Mouse (Mus musculus) embryo, embryonic 9.5 days (tissue): ENCODE results near the gene Gpr183.
A peak's percentile ranks its signal among the peaks of the same experiment; 100 is the strongest.

Source experiments
- DNase-seq: peaks from one replicate; pipeline ENCODE4 v3.0.0-alpha.2; 2017; ENCODE audit errors: extremely low spot score

The Gpr183 gene

GRCm38 (mm10) chr14:121931594-121931993, 33.4 kb downstream of the Gpr183 start:
- no peak for DNase-seq

- no peak for DNase-seq
Measured at GRCm38 (mm10) chr14:121930731-121931383, 34.1 kb downstream of the Gpr183 start.

DNA sequence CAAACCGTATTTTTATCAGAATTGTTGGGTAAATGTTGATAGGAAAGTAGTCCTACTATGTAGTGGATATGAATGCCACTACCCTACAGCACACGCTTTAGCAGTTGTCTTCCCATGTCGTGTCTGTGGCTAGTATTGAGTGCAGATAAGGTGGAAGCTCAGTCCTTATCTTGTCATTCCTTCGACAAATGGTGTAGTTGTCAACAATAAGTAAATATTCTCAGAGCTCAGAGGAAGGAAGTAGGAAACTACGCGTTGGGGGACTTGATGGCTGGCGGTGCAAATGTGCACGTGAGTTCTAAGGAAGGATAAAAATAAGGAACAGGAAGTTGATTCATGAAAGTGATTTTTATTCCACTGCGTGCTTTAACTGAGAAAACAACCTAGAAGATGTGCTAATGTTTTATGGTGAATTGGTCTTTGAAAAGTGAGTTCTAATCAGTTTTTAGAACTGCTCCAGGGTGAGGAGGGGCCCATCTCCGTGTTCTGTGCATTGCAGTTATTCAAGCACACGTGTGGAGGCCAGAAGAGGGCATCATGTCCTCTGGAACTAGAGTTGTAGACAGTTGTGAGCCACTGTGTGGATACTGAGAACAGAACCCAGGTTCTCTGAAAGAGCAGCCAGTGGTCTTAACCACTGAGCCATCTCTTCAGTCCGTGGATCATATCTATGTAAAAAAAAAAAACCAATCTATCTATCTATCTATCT, 35.6 kb downstream of the Gpr183 start:
- DNase-seq, result no peak

- DNase-seq, result peak; percentile 27
Measured at GRCm38 (mm10) chr14:121928375-121929137, 36.4 kb downstream of the Gpr183 start.

DNA sequence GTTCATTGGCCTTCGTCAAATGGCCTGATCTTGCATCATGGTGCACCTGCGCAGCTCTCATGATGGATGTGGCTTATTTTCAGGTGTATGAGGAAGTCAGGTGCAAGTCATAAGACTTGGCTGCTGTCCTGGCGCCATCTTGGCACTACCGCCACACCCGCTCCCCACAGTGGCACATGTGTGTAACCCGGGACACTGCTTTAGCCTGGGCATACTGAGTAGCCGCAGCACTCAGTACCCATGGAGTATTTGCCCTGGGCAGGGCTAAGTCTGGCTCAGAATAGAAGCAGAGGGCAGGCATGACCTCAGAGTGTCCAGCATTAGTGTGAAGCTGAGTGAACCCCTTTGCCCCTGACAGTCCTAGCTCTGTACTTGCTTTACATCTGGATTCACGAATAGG, 37.5 kb downstream of the Gpr183 start:
- DNase-seq, result no peak

DNA sequence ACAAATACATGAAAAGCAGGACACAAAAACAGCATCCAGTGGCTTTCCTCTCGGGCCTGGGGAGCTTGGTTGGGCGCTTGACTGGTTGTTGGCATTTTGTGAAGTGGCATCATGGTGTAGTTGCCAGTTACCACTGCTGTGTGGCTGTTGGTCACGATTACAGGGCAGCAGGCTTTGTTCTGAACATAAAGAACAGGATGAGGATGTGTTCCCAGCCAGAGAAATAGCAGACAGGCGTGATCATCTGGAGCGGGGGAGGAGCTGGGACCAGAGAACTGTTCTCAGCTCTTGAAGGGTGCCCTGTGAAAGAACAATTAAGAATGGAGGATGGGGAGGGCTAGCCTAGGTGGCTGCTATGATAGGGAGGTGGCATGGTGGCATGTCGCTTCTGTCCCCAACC, 38.1 kb downstream of the Gpr183 start:
- DNase-seq, result no peak

DNA sequence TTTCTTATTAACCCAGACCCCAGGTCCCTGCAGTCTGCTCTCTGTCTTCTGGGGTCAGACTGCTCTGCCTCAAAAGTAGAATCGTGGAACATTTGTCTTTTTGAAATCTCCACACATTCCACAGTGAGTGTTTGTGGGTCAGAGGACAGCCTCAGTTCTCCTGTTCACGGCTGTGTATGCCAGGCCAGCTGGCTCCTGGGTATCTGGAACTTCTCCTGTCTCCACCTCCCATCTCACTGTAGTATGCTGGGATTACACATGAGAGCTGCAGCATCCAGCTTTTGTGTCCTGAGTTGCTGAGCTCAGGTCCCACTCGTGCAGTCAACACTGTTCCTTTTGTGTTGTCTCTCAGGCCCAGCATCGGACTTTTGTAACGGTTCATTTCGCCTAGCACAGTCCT, 40.1 kb downstream of the Gpr183 start:
- DNase-seq, result no peak

- DNase-seq, result no peak
Measured at GRCm38 (mm10) chr14:121922731-121923130, 42.3 kb downstream of the Gpr183 start.

DNA sequence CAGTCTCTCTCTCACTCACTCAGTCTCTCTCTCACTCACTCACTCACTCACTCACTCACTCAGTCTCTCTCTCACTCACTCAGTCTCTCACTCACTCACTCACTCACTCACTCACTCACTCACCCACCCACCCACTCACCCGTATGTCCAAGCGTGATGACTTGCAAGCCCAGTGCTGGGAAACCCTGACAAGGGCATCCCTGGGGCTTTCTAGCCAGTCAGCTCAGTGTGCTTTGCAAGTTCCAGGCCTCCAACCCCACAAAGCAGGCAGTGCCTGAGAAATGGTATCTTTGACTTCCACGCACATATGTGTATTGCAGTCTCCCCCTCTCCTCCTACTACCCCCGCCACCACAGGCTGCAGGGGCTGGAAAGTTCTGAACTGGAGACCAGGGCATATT, 43.0 kb downstream of the Gpr183 start:
- DNase-seq, result no peak

GRCm38 (mm10) chr14:121920511-121921124, 44.4 kb downstream of the Gpr183 start:
- no peak for DNase-seq

GRCm38 (mm10) chr14:121919752-121920151, 45.2 kb downstream of the Gpr183 start:
- peak; percentile 12 for DNase-seq

DNA sequence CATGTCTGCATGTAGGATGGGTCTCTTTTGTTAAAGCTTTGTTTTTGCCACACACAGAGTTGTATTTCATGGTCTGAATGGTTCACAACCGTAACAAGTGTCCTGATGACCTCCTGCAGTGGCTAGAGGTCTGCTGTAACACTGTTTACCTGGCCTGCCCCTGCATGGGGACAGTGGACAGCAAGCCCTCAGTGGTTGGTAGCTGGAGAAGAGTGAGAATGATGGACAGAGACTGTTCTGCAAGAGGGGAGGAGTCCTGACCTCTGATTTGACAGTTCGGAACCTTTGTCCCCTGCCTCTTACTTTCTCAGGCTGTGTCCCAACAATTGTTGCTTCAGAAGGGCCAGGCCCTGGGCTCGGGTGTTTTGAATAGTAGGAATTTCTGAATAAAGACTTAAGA, 46.7 kb downstream of the Gpr183 start:
- no peak for DNase-seq

- DNase-seq, result no peak
Measured at GRCm38 (mm10) chr14:121916311-121917094, 48.5 kb downstream of the Gpr183 start.

GRCm38 (mm10) chr14:121915621-121916020, 49.4 kb downstream of the Gpr183 start, which contains the start of gene Gpr18:
Gene Gpr18 (minus strand): TSS chr14:121915781.
- DNase-seq, result no peak

DNA sequence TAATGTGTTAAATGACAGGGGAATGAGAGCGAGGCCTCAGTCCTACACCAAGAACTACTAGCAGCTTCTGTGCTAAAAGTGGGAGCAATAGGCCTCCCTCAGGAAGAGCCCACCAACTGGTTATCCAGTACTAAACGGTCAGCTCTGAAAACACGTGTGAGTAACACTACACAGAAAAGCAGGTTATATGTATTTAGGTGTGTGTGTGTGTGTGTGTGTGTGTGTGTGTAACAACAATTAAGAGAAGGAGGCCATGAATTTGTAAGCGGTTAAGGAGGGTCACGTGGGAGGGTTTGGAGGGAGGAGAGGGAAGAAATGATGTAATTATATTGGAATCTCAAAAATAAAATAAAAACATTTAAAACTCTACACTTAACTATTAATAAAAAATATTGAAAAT, 49.9 kb downstream of the Gpr183 start:
- no peak for DNase-seq

- DNase-seq, result no peak
Measured at GRCm38 (mm10) chr14:121912501-121912900, 52.5 kb downstream of the Gpr183 start.

DNA sequence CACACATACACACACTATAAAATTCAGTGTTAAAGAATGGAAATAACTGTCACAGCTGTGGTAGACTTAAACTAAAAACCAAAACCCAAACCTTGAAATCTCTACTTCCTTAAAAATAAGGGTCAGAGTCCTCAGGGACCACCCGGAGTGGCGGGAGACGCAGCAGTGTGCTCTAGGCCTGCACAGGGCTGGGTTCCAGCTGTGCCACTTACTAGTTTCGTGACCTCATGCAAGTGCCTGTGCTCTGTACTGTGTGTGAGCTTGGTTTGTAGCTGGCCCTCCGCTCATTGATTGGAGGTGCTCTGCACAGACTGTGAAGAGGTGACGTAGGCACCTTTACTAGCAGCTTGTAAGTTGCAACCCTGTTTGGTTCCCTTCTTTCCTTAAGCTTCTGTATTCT, 55.1 kb downstream of the Gpr183 start:
- no peak for DNase-seq

DNA sequence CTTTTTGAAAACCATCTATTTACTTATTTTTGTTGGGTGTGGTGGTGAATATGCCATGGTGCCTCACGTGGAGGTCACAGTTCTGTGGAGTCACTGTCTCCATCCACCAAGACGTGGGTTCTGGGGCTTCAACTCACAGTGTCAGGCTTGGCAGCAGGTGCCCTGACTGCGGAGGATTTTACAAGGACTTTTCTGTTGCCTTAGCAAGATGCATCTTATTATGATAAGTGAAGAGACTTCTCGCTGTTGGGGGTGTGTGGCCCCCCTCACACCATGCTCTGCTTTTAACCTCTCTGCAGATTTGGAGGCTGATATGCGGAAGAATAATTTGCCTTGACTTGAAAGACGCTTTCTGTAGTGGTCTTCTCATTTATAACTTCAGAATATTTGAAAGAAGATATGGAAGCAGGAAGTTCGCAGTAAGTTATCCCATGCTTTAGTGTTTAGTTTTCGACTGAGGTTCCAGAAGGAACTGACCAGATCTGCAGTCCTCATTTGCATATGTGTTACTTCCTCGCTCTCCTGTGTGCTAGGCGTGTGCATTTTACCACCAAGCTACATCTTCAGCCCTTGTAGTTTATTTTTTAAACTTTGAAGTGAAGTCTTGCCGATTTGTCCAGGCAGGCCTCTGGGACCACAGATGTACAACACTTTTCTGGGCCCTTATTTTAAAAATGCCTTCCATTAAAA, 57.9 kb downstream of the Gpr183 start:
- DNase-seq, result no peak

GRCm38 (mm10) chr14:121906341-121906991, 58.5 kb downstream of the Gpr183 start:
- no peak for DNase-seq

DNA sequence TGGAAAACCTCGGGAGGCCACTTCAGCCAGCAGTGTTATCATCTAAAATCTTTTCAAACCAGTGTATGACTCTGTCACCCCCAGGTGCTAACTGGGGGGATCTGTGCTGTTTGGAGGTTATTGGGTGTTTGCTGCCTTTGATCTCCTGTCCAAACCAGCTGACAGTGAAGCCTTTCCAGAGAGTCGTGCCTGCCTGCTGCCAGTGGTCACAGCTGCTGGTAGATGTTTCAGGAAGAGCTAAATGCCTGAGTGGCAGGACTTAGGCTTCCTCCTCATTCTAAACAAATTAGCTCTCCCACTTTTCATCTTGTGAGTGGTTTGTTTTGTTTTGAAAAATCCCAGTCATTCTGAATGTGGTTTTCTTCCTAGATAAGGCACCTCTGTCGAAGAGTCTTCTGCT, 60.2 kb downstream of the Gpr183 start:
- no peak for DNase-seq
